Mouse (Mus musculus): ENCODE measurements around the gene Arl8b. TPM values are rescaled to one million over a fixed set of nuclear protein-coding genes. Genes with fewer than 3 reads are reported as not detected.

The Arl8b gene
- polyA plus RNA-seq, 1 experiment from 2014 or later: 104 TPM

DNA sequence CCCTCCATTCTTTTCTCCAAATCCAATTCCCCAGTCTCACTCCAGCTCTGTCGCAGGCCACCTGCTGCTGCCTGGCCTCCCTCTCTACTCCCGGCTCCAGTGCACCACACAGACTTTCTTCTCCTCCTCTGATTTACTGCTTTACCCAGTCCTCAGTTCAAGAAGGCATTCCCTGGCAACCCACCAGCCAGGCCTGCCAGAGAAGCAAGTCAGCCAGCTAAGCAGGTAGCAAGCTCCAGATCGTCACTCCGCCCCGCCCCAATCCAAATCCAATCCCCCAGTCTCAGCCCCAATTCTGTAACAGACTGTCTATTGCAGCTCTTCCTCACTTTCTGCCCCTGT, 23.2 kb upstream of the Arl8b start:
- Histone ChIP-seq H3K36me3 (no peaks in the 10 kb centered on the region), H3K9ac (no peak overlapping the region), H3K4me2 (no peak overlapping the region), H3K4me1 (replicated peaks) (no peaks in the 10 kb centered on the region), H3K27ac (replicated peaks) (no peak overlapping the region), H3K27me3 (no peaks in the 10 kb centered on the region), H3K4me3 (no peak overlapping the region), H3K9me3 (no peaks in the 10 kb centered on the region)
- WGBS: 63% methylated on average over 5 of the region's 5 CpGs
- no peak for ATAC-seq (ENCODE audit: low read depth)

DNA sequence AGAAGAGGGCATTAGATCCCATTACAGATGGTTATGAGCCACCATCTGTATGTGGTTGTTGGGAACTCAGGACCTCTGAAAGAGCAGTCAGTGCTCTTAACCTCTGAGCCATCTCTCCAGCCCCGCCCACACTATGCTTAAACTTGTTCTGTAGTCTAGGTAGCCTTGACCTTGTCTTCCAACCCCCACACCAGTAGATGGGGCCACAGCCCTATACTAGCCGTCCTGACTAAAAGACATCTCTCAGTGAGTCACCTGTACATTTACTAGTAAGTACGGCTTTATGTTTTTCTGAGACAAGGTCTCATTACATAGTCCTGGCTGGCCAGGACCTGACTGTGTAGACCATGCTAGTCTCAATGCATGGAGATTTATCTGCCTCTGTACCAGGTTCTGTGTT, 12.0 kb upstream of the Arl8b start:
- ATAC-seq (ENCODE audit: low read depth): no peak
- Histone ChIP-seq H3K4me1 (replicated peaks) (no peaks in the 10 kb centered on the region), H3K36me3 (no peaks in the 10 kb centered on the region), H3K27me3 (no peaks in the 10 kb centered on the region), H3K4me3 (no peak overlapping the region), H3K9ac (no peak overlapping the region), H3K9me3 (no peaks in the 10 kb centered on the region), H3K27ac (replicated peaks) (no peak overlapping the region), H3K4me2 (no peak overlapping the region)
- WGBS: 92% methylated on average over 3 of the region's 3 CpGs

DNA sequence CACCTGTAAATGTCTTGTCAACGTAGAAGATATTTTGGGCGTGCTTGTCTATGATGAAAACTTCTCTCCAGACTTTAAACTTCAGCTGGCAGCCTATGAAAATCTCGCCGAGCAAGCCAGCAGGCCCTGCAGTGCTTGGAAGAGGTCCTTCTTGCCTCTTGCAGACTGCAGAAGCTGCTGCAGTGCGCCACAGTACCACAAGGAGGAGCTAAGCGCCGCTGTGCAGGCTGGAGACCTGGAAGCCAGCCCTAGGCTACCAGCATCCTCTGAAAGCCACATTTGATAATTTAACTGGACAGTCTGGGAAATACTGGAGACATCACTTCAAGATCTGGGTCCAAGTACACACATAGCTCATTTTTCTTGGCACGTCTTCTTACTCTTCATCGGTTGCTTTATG, 10.0 kb upstream of the Arl8b start:
- Histone ChIP-seq H3K27ac (replicated peaks) (no peak overlapping the region), H3K36me3 (no peaks in the 10 kb centered on the region), H3K9me3 (no peaks in the 10 kb centered on the region), H3K4me1 (replicated peaks) (no peaks in the 10 kb centered on the region), H3K4me2 (no peak overlapping the region), H3K27me3 (no peaks in the 10 kb centered on the region), H3K9ac (no peak overlapping the region), H3K4me3 (no peak overlapping the region)
- 0 out of 2 replicates have a peak, but pooled peaks have one; percentile 27 for ATAC-seq (ENCODE audit: low read depth)
- WGBS: 15% methylated on average over 9 of the region's 9 CpGs

DNA sequence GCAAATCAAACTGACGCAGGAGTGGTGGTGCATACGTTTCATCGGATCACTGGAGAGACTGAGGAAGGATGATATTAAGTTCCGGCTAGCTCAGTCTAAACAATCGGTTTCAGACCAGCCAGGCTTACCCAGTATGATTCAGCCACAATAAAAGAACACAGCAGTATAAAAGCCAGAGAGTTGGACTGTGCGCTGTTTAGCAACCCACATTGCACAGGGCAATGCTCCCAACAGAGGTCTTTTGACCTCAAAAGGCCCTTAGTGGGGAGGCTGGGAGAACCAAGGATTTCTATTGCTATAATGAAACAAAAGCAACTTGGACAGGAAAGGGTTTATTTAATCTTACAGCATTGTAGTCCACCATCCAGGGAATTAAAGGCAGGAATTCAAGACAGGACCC, 9.4 kb upstream of the Arl8b start:
- H3K4me2 ChIP-seq: no peak overlapping the region
- no peaks in the 10 kb centered on the region for H3K4me1 ChIP-seq (replicated peaks)
- H3K9me3 ChIP-seq: no peaks in the 10 kb centered on the region
- H3K4me3 ChIP-seq: no peak overlapping the region
- no peak overlapping the region for H3K27ac ChIP-seq (replicated peaks)
- no peak overlapping the region for H3K9ac ChIP-seq
- no peak for ATAC-seq (ENCODE audit: low read depth)
- WGBS: 88% methylated on average over 6 of the region's 6 CpGs
- no peaks in the 10 kb centered on the region for H3K27me3 ChIP-seq
- no peaks in the 10 kb centered on the region for H3K36me3 ChIP-seq

DNA sequence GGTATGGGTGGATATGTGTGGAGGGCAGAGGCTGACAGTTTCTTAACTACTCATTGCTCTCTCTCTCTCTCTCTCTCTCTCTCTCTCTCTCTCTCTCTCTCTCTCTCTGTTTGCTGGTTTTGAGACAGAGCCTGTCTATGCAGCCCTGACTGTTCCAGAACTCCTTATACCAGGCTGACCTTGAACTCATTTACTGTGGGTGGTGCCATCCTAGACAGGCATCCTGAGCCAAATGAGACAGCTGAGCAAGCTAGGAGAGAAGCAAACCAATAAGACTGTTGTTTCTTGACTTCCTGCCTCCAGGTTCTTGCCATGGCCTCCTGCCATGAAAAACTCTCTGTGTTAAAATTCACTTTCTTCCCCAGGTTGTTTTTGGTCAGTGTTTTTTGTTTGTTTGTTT, 6.6 kb upstream of the Arl8b start:
- H3K36me3 ChIP-seq: no peaks in the 10 kb centered on the region
- no peaks in the 10 kb centered on the region for H3K9me3 ChIP-seq
- H3K4me1 ChIP-seq (replicated peaks): no peaks in the 10 kb centered on the region
- no peak for ATAC-seq (ENCODE audit: low read depth)
- no peaks in the 10 kb centered on the region for H3K27me3 ChIP-seq
- H3K9ac ChIP-seq: no peak overlapping the region
- no peak overlapping the region for H3K27ac ChIP-seq (replicated peaks)
- no peak overlapping the region for H3K4me3 ChIP-seq
- no peak overlapping the region for H3K4me2 ChIP-seq

DNA sequence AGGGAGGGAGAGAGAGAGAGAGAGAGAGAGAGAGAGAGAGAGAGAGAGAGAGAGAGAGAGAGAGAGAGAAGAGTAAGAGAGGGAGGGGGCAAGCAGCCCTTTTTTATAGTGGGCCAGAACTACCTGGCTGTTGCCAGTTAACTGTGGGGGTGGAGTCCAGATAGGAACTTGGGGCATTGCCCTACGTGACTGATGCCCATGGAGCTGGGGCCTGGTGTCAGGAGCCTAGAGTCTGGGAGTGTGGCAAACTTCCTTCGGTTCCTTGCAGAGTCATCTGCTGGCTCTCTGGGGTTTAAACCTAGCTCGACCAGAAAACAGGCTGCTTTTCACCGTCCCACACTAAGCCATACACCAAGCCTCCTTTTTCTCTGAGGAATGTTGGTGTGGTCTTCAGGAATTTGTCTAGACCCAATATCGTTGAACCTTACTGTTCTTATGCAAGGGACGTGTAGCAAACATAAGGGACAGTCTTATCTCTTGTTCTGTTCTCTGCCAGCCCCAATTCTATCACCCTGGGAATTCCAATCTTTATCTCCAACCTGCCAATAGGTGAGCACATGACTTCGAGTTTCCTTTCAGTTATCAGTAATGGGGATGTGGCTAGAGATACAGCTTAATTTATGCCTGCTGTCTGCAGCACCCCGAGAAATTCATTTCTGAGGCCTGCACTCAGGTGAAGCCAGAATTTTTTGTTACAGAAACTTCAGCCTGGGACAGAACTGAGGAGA, 5.2 kb upstream of the Arl8b start:
- H3K27me3 ChIP-seq: no peaks in the 10 kb centered on the region
- H3K36me3 ChIP-seq: no peaks in the 10 kb centered on the region
- H3K4me2 ChIP-seq: no peak overlapping the region
- ATAC-seq (ENCODE audit: low read depth): no peak
- no peak overlapping the region for H3K4me3 ChIP-seq
- no peaks in the 10 kb centered on the region for H3K4me1 ChIP-seq (replicated peaks)
- no peak overlapping the region for H3K9ac ChIP-seq
- no peak overlapping the region for H3K27ac ChIP-seq (replicated peaks)
- H3K9me3 ChIP-seq: no peaks in the 10 kb centered on the region
- 74% methylated on average over 8 of the region's 8 CpGs for WGBS

DNA sequence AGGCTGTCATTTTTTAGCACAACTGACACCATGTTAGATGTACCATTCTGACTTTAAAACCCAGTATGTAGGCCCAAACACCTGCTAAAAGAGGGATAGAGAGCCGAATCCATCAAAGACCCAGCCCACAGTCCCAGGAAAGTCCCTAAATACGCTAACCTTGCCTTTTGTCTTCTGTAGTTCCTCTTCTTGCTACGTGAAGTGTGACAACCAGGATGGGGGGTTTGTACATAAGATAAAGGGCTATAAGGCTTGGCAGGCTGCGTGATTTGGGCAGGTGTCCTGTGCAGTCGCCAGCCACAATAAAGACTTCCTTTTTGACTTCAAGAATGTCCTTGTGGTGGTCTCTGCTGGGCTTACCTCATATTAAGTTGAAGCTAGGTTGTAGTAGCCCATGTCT, 4.5 kb upstream of the Arl8b start:
- no peaks in the 10 kb centered on the region for H3K4me1 ChIP-seq (replicated peaks)
- H3K36me3 ChIP-seq: no peaks in the 10 kb centered on the region
- no peaks in the 10 kb centered on the region for H3K27me3 ChIP-seq
- no peak overlapping the region for H3K9ac ChIP-seq
- no peak overlapping the region for H3K4me3 ChIP-seq
- no peak for ATAC-seq (ENCODE audit: low read depth)
- H3K9me3 ChIP-seq: no peaks in the 10 kb centered on the region
- H3K4me2 ChIP-seq: no peak overlapping the region
- H3K27ac ChIP-seq (replicated peaks): no peak overlapping the region
- WGBS: 79% methylated on average over 5 of the region's 5 CpGs

DNA sequence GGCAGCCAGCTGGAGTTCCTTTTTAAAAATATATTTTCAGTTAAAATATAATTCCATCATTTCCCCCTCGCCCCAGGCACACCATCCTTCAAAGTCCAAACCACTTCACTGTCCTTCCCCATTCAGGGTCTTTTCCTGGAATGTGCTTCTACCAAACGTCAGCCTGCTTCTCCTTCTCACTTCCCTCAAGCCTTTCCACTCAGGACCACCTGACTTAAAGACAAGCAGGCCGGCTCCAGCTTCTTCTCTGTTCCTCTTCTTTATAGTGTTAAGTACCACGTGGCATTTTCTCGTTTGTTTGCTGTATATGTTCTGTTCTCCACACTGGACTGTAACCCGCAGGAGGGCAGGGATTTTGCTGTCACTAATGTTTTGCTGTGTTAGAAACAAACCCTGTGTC, 1.0 kb upstream of the Arl8b start:
- H3K4me2 ChIP-seq: no peak overlapping the region
- H3K4me1 ChIP-seq (replicated peaks): peaks cover 21% of the 10 kb centered on the region
- H3K4me3 ChIP-seq: no peak overlapping the region
- WGBS: 68% methylated on average over 6 of the region's 6 CpGs
- no peaks in the 10 kb centered on the region for H3K27me3 ChIP-seq
- H3K27ac ChIP-seq (replicated peaks): no peak overlapping the region
- H3K9me3 ChIP-seq: no peaks in the 10 kb centered on the region
- ATAC-seq (ENCODE audit: low read depth): no peak
- H3K36me3 ChIP-seq: no peaks in the 10 kb centered on the region
- no peak overlapping the region for H3K9ac ChIP-seq

DNA sequence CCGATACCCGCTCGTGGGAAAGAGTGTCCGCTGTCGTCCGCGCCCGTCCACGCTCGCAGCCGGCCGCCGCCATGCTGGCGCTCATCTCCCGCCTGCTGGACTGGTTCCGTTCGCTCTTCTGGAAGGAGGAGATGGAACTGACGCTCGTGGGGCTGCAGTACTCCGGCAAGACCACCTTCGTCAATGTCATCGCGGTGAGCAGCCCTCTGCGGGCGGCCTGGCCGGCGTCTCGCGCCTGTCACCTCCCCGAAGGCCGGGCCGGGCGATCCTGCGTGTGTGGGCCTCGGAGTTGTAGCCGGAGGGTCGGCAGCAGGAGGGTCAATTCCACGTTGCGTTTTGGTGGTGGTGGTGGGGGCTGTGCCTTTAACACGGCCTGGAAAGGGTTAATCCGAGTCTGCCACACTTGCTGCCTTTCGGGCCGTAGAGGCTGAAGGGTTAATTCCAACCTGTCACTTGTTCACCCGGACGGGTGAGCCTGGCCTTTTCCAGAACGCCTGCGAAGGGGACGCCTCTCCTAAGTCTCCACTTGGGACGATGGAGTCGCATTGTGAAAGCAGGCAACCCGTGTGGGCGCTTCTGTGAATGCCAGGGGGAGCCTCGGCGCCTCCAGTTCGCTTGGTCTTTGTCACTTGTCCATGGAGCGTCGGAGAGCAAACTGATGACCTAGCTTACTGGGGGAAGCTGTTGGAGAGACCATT, 434 bp downstream of the Arl8b start:
- no peaks in the 10 kb centered on the region for H3K27me3 ChIP-seq
- WGBS: under 1% methylated on average over 57 of the region's 57 CpGs
- peaks cover 21% of the 10 kb centered on the region for H3K4me1 ChIP-seq (replicated peaks)
- H3K9me3 ChIP-seq: no peaks in the 10 kb centered on the region
- peak overlapping the region; percentile 99 for H3K4me3 ChIP-seq
- H3K27ac ChIP-seq (replicated peaks): peak overlapping the region; percentile 89
- no peaks in the 10 kb centered on the region for H3K36me3 ChIP-seq
- H3K4me2 ChIP-seq: peak overlapping the region; percentile 87
- peak overlapping the region; percentile 99 for H3K9ac ChIP-seq
- peak; percentile 72 for ATAC-seq (ENCODE audit: low read depth)

DNA sequence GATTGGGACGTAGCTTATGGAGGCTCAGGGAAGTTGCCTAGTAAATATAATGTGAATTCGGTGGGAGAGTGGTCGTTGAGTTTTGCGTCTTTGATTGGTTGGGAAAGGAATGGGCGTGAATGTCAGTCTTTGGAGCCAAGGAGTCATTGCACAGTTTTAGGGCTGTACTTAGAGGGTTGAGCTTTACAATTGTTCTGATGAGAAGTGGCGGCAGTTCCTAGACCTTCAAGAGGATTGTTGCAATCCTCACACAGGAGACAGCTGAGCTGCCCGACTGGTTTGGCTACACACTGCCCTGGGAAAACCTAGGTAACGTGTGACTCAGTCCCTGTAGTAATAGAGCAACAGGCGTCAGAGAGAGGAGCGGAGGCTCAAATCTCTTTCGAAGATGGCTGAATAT, 1.2 kb downstream of the Arl8b start:
- peak overlapping the region; percentile 99 for H3K9ac ChIP-seq
- H3K27ac ChIP-seq (replicated peaks): peak overlapping the region; percentile 89; the same call in 1 of the 2 replicates
- H3K9me3 ChIP-seq: no peaks in the 10 kb centered on the region
- no peaks in the 10 kb centered on the region for H3K36me3 ChIP-seq
- WGBS: 29% methylated on average over 11 of the region's 11 CpGs
- H3K4me2 ChIP-seq: peak overlapping the region; percentile 87
- peaks cover 21% of the 10 kb centered on the region for H3K4me1 ChIP-seq (replicated peaks)
- H3K27me3 ChIP-seq: no peaks in the 10 kb centered on the region
- peak overlapping the region; percentile 99 for H3K4me3 ChIP-seq
- no peak for ATAC-seq (ENCODE audit: low read depth)

DNA sequence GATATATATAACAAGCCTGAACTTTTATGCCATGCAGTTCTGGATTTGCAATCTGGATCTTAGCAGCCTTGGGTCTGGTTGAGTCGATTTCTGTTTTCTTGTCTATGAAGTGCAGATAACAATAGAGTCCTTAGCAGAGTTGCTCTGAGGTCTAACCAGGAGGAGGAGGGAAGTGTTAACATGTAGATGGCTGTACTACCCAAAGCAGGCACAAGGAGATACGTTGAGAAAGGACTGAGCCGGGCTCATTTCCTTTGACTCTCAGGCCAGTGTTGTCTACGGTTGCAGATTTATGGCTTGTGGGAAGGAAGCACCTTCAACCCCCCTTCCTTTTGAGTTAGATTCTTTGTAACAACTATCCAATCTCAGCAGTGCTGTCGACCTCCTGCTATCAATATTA, 1.9 kb downstream of the Arl8b start:
- Histone ChIP-seq H3K4me3 (peak overlapping the region; percentile 99), H3K9me3 (no peaks in the 10 kb centered on the region), H3K4me2 (peak overlapping the region; percentile 87), H3K4me1 (replicated peaks) (peaks cover 21% of the 10 kb centered on the region), H3K27me3 (no peaks in the 10 kb centered on the region), H3K36me3 (no peaks in the 10 kb centered on the region), H3K9ac (peak overlapping the region; percentile 99; the same call in 1 of the 2 replicates), H3K27ac (replicated peaks) (no peak overlapping the region)
- no peak for ATAC-seq (ENCODE audit: low read depth)
- 32% methylated on average over 5 of the region's 5 CpGs for WGBS

DNA sequence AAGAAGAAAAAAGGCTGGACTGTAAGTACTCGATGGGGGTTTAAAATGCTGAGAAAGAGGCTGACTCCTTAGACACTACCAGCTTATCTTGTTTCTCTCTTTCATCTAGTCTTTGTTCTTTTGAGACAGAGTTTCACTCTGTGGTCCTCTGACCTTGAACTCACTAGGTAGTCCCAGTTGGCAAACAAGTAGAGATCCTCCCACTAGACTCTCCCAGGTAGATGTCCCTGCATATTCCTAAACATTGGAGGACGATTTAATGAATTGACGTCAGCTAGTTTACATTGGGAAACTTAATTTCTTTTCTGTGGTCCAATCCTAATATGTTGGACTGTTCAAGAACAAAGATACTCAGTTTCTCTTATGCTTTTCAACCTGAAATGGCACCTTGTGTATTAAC, 2.7 kb downstream of the Arl8b start:
- H3K9ac ChIP-seq: no peak overlapping the region
- 94% methylated on average over 3 of the region's 3 CpGs for WGBS
- no peak overlapping the region for H3K4me3 ChIP-seq
- no peaks in the 10 kb centered on the region for H3K36me3 ChIP-seq
- H3K4me2 ChIP-seq: peak overlapping the region; percentile 87
- H3K27me3 ChIP-seq: no peaks in the 10 kb centered on the region
- no peaks in the 10 kb centered on the region for H3K9me3 ChIP-seq
- peaks cover 21% of the 10 kb centered on the region for H3K4me1 ChIP-seq (replicated peaks)
- H3K27ac ChIP-seq (replicated peaks): no peak overlapping the region
- ATAC-seq (ENCODE audit: low read depth): no peak

DNA sequence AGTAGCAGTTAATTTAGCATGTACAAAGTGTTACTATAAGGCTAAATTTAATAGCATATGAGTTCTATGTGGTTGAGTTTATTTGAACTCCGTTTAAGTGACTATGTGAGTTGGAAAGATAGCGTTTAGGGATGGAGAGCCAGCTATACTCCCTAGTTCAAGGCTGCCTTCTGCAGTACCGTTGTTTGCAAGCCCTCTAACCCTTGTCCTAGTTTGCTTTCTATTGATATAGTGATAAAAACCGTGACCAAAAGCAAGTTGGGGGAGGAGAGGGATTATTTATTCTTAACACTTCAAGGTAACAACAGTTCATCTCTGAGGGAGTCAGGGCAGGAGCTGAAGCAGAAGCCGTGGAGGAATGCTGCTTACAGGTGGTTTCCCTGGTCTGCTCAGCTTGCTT, 8.6 kb downstream of the Arl8b start:
- Histone ChIP-seq H3K36me3 (no peaks in the 10 kb centered on the region), H3K9ac (no peak overlapping the region), H3K9me3 (no peaks in the 10 kb centered on the region), H3K27me3 (no peaks in the 10 kb centered on the region), H3K4me2 (no peak overlapping the region), H3K4me3 (no peak overlapping the region), H3K4me1 (replicated peaks) (peaks cover 14% of the 10 kb centered on the region), H3K27ac (replicated peaks) (no peak overlapping the region)
- ATAC-seq (ENCODE audit: low read depth): no peak
- WGBS: 81% methylated on average over 5 of the region's 5 CpGs
